ENCODE assay signal across 8 mouse cellular contexts in the genomic region with DNA sequence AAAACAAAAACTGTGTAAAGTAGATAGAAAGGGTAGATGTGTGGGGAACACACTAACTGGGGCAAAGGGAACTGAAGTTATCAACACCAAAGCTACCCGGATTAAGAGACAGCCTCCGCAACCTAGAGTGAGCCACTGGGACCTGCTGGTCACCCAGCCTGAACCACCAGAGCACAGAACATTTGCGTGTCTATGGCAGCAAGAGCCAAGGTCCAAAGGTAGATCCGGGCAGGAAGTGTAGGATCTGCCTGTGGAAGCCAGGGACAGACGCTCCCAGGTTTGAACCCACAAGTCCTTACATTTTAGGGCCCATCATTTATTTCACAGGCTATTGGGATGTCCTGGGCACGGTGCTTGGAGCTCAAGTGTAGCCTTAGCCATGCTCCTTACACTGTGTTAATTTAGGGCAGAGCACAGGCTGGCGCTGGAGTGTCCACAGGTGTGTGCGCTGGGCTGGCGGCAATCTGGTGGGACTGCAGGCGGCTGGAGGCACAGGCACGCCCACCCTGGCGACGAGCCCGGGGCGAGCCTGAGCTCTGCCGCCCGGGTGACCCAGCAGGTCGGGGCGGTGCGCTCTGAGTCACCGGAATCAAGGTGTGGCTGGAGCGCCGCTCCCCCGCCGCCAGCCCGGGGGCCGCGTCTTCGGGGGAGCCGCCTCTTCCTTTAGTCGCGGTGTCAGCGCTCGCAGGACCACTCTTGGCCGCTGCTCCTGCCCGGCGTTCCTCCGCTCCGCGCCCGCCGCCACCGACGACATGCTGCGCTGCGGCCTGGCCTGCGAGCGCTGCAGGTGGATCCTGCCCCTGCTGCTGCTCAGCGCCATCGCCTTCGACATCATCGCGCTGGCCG. TPM values are rescaled to one million over a fixed set of nuclear protein-coding genes. Genes with fewer than 3 reads are reported as not detected.
DNase-seq lines count a peak whose midpoint lies in the region; ATAC-seq and TF ChIP-seq lines count a peak whose summit lies in the region.

A gene (plus strand): TSS at position 580 of the 846 bp plus-strand sequence.

- TF ChIP-seq POLR2A in embryonic fibroblast, embryonic 13.5 days (IDR thresholded peaks at IDR 0.05; ENCODE audit: low read depth, low read length) = no peak

- H3K27ac ChIP-seq in embryonic fibroblast, embryonic 13.5 days (ENCODE audit: insufficient read depth, low read length) = no peak within 1 kb of the TSS

- no peaks in the 10 kb centered on the region for H3K4me1 ChIP-seq in embryonic fibroblast, embryonic 13.5 days (ENCODE audit: control insufficient read depth, insufficient read depth, low read length)

- peak within 1 kb of the TSS; percentile 41 for H3K4me3 ChIP-seq in embryonic fibroblast, embryonic 13.5 days (ENCODE audit: insufficient read depth, low read length)

- intact Hi-C loops in left cerebral cortex, postnatal 36 days (cut with DNase I) = no loop called here

- no peak for TF ChIP-seq CTCF in embryonic fibroblast, embryonic 13.5 days (IDR thresholded peaks at IDR 0.05; ENCODE audit: borderline replicate concordance, insufficient read depth, low read length)

- DNase-seq in Muller cell, postnatal 12 days (ENCODE audit: inconsistent ontology term) = peak; percentile 75
- DNase-seq in brain, adult 2 months (ENCODE audit: low read depth, low spot score) = peak; percentile 55
- DNase-seq in left cerebral cortex, postnatal 36 days (ENCODE audit: low spot score in 2 of 2) = peak; percentile 17 to 32
- DNase-seq in spleen, postnatal 4 days (ENCODE audit: low spot score in 2 of 2) = peak; percentile 20 to 72
- no peak for DNase-seq in MN1 (ENCODE audit: low spot score)

- ATAC-seq in hematopoietic stem cell, adult 5-6 weeks (replicated peaks in 1 of 2; ENCODE audit: insufficient read depth in 1 of 2, low FRiP score in 2 of 2, low TSS enrichment in 1 of 2, low read depth in 1 of 2, poor library complexity in 2 of 2, severe bottlenecking in 2 of 2) = peak; percentile 67 to 75
- peak; percentile 77 for ATAC-seq in megakaryocyte progenitor cell, adult 5-6 weeks (replicated peaks; ENCODE audit: poor library complexity)

RNA-seq across cellular contexts. Expression of the gene that starts here (rescaled TPM):
- 10.8 and 26.4 TPM in 2 replicates for polyA plus RNA-seq in embryonic fibroblast, embryonic 13.5 days (2011; ENCODE audit: insufficient read length, low read depth, missing spikeins)
- 2.4 and 3.4 TPM in 2 replicates for total RNA-seq in hematopoietic stem cell, adult 5-6 weeks (2017)
- total RNA-seq in left cerebral cortex, postnatal 36 days (2021) = 1 to 10 TPM; 4.4 to 4.6 TPM
- total RNA-seq in megakaryocyte progenitor cell, adult 5-6 weeks (2015) = 0.42 and 1.1 TPM in 2 replicates
- total RNA-seq in megakaryocyte progenitor cell, adult 5-6 weeks (2017) = 1.3 and 1.4 TPM in 2 replicates
